Mouse (Mus musculus) hindlimb bud, embryonic 11.5 days (tissue): ENCODE data around the gene Btbd3.
"Not testable (repeated sequence)": the region's sequence is repeated elsewhere in the genome, so short reads cannot be mapped to it uniquely, and the experiment has no call there.

Experiments
- DNase-seq: peaks from one replicate; pipeline ENCODE4 v3.0.0-alpha.2; 2012; ENCODE audit warnings: low read depth, low spot score; ENCODE audit errors: extremely low spot score

The Btbd3 gene

DNA sequence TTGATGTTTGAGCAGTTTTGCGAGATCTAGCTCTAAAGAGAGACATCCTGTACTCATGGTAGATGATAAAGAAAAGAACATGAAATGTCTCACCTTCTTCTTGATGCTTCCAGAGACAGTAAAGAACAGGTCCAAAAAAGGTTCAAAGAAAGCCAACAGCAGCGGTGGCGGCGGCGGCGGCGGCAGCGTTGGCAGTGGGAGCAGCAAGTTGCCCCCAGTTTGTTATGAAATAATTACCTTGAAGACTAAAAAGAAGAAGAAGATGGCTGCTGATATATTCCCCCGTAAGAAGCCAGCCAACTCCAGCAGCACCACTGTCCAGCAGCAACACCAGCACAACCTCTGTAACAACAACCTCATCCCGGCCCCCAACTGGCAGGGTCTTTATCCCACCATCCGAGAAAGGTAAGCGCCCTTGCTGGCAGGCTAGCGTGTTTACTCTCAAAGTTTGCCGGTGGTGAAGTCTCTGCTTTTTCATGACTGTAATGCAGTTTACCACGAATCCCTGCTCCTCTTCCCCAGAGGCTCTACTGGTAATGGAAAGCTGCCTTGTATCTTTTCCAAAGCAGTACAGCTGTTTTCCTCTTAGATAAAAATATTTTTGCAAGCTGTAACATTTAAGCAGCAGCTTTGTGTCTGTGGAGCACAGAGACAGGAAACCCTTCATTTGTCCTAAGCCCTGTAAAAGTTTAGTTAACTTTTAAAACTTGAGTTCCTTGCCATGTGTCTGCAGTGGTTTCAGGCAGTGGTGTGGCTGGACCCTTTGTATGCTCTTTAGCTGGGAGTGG, 22.7 kb downstream of the Btbd3 start:
- no peak for DNase-seq

DNA sequence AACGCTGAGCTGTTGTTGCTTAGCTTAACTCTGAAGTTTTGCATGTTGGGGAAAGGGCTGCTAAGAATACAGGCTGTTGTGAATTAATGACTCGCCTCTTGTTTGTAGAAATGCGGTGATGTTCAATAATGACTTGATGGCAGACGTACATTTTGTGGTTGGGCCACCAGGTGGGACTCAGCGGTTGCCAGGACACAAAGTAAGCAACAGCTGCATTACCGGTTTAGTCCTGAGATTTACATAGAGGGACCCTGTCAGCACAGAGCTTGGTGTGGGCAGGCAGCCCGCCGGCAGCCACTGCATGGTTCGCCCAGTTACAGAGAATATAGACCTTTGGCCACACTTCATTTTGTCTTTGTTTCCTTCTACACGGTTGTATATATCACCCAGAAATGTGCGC, 23.3 kb downstream of the Btbd3 start:
- no peak for DNase-seq

DNA sequence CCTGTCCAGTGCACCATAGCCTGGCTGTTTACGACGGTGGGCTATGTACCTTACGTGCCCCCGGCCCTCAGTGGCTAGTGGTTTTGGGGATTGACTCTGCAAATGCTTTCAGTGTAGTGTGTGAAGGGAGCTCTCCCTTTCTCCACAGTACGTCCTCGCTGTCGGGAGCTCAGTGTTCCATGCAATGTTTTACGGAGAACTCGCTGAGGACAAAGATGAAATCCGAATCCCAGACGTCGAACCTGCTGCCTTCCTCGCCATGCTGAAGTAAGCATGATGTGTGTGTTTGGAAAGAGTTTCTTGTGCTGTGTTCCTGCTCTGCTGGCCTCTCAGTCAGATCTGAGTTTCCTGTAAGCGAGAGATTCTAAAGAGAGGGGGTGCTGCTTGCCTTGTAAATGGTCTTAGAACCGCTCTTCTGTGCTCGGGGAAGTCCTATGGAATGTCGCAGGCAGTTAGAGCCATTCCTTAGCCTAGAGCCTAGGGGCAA, 23.9 kb downstream of the Btbd3 start:
- no peak for DNase-seq

DNA sequence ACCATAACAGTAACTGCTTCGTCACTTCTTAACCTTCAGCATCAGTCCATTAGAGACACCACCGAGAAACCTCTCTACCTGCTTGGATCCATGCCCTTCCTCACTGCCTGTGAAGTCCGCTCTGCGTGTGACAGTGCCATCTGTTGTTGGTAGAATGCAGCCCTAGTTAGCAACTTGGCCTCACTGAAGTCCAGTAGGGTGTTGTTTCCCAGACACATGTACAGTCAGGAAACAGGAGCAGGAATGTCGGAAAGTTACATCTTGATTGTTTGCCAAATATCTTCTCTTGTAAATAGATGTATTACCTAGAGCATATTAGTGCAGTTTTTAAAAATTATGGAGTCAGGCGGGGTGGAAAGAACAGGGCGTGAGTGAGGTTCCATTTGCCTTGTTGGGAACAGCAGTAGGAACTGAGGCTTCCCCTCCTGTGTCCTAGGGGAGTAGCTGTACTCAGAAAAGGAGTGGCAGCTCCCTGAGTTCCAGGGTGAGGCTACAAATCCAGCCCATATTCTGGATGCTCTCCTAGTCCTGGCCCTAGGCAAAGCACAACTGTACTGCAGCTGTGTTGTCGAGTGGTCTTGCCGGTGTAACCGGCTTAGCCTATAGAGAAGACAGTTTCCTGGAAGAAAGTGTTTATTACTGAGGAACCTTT, 25.3 kb downstream of the Btbd3 start:
- no peak for DNase-seq

GRCm38 (mm10) chr2:138283372-138283771, 27.0 kb downstream of the Btbd3 start:
- DNase-seq = no peak

- DNase-seq = no peak
Measured at GRCm38 (mm10) chr2:138283856-138284255, 27.5 kb downstream of the Btbd3 start.

DNA sequence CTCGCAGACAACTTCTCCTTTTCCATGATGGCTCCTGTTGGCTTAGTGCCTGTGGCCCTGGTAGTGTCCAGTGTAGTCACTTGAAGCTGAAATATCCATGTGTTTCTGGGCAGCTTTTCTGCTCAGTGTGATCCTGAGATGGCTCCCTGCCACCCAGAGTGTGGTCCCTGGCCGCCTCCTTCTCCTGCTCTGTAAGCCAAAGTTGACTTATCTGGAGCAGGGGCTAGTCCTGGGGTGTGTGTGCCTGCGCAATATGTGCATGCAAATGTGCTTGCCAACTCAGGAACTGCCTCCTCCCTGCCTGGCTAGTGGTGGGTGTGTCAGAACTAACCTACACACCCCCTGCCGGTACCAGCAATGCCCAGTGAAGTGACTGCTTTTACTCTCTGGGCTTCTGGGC, 29.4 kb downstream of the Btbd3 start:
- DNase-seq = no peak

DNA sequence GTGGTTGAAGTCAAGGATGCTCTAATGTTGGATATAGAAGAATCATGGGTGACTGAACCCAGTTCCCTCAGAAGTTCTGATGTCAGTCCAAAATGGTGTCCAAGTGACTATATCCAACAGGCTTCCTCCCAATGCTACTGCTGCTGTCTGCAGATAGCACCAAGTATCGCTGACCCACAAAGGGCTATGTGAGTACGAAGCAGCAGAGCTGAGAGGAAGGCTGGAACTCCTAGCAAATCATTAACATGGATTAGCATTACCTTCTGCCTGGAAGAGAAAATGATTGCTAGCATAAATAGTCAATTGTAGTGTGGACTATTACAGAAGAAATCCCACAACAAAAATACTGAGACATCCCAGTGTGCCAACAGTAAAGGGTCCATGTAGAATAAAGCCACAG, 33.8 kb downstream of the Btbd3 start:
- DNase-seq = no peak

GRCm38 (mm10) chr2:138294286-138294685, 37.9 kb downstream of the Btbd3 start:
- DNase-seq = no peak

DNA sequence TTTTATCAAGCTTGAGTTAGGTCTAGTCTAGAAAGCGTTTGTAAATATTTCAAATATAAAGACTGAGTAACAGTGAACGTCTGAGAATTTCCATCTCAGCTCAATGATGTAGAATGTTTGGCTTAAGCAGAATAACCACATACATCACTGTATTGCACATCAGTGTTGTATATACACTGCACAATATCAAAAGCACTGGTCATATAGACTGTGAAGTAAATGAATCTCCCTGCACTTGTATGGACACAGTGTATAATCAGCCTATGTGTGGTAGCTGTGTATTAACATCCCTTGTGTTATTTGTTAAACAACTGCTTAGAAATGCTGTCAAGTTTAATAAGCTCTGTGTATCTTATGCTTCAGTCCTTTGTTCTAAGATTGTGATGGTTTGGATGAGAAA, 49.9 kb downstream of the Btbd3 start:
- no peak for DNase-seq

- DNase-seq = no peak
Measured at GRCm38 (mm10) chr2:138315644-138316043, 59.3 kb downstream of the Btbd3 start.

DNA sequence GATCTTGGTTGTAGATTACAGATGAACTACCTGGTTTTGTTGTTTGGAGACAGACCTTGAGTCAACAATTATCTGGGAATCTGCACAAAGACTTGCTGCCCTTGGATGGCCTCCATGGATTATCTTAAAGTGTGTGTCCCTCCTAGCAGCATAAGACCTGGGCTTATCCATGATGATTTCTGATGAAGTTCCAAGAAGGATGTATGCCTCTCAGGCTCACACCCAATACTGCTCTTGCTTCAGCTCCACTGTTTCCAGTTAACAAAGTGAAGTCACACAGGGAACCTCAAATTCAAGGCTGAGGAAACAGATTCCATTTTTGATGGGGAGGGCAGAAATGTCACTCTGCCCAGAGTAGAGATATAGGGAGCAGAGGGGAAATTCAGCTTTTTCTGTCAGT, 64.0 kb downstream of the Btbd3 start:
- DNase-seq = no peak

- no peak for DNase-seq
Measured at GRCm38 (mm10) chr2:138321041-138321481, 64.7 kb downstream of the Btbd3 start.

DNA sequence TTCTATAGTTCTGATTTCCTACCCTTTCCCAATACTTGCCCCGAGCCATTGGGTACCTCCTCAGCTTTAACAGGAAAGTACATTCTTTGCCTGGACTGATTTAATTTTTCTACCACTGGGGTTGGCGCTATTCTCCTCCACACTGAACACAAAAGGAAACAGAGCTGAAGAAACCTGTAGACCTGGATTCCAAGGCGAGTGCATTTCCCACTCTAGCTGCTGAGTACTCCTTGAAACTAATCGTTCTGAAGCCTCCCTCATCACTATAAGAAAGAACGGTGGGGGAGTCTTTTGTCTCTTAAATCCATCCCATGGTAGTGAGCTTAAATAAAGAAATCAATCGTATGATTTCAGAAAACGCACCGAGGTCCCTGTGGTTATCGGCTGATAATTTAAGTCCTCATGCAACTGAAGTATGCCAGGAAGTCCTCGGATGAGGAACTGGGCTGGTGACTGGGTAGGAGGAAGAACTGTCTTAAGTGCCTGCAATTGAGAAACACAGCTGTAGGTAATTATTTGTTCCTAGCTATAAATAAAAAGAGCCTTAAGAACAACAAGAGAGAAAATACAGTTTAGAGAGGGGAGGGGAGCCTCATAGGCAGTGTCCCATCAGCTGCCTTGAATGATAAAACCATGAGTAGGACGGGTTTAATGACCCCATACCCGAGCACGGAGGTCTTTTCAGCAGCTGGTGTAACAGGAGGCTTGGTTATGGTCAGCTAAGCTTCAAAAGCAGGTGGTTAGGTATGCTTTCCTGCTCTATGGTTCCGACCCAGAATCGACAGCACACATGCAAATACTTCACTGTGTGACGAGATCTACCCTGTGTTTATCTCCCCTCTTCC, 66.1 kb downstream of the Btbd3 start:
- no peak for DNase-seq

- DNase-seq = no peak
Measured at GRCm38 (mm10) chr2:138326367-138326766, 70.0 kb downstream of the Btbd3 start.

DNA sequence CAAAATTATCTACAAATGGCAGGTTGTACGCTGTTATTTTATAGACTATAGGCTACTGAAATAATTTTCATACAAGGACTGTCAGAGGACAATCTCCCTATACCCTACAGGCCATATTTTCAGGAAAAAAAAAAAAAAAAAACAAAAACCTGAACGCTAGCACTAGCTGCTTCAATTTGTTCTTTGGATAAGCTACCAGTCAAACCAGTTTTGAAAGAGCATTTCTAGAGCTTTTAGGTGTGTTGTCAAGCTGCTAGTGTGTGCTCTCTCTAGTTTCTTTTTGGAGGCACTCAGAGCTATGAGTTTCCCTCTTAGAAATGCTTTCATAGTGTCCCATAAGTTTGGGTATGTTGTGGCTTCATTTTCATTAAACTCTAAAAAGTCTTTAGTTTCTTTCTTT, 77.8 kb downstream of the Btbd3 start:
- not testable (repeated sequence) for DNase-seq

DNA sequence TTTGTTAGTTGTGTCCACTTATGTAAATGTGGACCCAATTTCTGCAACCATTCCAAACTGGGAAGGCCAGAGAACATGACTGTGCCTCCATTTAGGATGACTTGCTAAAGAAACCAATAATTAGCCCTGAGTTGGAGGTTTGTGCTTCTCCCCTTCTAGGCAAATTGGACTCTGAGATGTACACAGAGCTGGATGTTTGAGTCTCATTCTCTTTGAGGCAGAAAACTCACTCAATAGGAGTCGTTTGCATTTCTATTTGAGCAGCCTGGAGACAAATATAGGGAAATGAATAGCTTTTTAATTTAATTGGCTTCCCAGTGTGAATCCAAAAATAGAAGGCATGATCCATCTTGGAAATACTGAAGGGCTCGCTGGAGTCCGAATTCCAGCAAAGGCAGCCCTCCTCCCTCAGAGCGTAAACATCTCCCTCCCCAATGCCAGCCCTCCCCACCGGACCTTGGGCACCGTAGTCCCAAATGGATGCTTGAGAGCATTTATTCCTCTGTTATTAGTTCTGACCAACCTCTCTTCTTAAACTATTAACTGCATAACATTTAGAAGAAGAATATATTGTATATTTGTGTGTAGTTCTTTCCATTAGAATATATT, 81.6 kb downstream of the Btbd3 start:
- DNase-seq = no peak

- DNase-seq = no peak
Measured at GRCm38 (mm10) chr2:138338524-138338923, 82.2 kb downstream of the Btbd3 start.

- DNase-seq = no peak
Measured at GRCm38 (mm10) chr2:138355366-138355765, 99.0 kb downstream of the Btbd3 start.

DNA sequence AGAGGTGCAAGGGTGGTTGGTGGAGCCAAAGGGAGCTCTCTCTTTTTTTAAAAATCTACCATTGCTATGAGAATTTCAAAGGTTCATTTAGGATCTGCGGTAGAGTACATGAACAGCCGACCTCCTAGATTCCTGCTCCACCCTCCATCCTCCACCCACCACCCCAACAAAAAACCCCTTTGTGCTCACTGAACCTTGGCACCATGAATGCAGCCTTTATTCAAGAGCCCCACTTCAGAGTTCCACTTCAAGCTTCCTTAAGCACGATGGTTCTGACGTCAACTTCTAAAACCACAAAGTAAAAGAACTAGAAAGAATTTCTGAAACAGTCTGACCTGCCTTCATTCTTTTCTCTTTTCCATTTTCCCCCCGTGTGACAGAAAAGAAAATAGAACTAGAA, 106.1 kb downstream of the Btbd3 start:
- DNase-seq = no peak

GRCm38 (mm10) chr2:138365391-138365790, 109.0 kb downstream of the Btbd3 start:
- DNase-seq = no peak
